Mouse (Mus musculus): ENCODE measurements at regions not wholly inside any gene's neighbourhood (a gene's known extent, or its start where the extent isn't known, plus 50 kb on each side); places are given as distances from the start of the nearest gene placed in this dataset.

DNA sequence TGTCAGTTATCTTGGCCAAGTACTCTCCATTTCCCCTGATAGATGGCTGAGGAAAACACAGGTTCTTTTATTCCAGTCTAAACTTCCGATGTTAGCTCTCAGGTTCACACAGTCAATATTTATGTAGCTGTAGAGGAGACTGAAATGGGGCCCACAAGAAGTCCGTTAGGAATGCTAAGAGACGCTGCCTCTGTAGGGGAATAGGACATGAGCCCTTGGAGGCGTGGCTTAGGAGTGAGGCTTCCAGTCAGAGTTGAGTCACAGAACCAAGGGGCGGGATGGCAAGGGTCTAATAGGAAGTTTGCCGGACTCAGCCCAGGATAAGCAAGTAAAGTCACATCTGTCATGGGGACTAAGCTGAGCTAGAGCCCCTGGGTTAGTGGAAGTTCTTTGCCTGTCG, 150.5 kb downstream of the Bcl11b start:
- no peak for DNase-seq

DNA sequence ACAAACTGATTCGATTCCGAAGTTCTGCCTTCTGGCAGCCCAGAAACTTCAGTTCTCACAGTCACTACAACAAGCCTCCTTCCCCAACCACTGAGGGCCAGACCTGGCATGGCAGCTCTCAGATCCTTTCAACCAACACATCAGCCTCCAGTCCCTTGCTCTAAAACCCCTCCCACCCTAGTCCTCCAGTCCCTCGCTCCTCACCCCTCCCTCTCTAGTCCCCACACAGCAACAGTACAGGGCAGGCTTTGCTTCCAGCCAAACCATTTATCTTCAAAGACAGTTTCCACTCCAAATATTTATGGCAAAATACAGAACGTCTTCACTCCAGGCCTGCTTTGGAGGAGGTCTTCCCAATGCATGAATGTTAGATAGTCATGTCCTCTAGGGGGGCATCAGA, 147.9 kb downstream of the Bcl11b start:
- DNase-seq, result no peak

DNA sequence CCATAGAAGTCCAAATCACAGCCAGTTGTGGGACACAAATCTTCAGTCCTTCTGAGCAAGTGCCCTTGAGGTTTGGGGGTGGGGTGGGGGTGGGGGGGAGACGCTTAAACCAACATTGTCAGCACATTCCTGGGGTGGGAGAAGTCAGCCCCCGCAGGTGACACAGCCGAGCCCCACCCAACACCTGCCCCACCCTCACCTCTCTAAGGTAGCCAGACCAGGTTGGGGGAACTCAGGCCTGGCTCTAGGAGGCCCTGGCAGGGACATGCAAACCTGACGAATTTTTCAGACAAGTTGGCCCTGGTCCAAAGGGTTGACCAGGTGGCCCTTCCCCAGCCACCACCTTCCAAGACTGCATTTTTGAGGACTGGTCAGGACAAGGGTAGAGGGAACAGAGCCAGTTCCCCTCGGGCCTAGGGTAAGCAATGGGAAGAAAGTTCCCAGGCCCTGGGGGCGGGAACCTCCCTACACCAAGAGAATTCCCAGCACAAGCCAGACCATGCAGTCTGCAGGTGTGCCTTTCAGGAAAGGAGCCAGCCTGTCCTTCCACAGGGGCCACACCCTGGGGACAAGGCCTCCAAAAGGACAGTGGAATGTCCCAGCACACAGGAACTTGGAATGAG, 146.9 kb downstream of the Bcl11b start:
- no peak for DNase-seq

DNA sequence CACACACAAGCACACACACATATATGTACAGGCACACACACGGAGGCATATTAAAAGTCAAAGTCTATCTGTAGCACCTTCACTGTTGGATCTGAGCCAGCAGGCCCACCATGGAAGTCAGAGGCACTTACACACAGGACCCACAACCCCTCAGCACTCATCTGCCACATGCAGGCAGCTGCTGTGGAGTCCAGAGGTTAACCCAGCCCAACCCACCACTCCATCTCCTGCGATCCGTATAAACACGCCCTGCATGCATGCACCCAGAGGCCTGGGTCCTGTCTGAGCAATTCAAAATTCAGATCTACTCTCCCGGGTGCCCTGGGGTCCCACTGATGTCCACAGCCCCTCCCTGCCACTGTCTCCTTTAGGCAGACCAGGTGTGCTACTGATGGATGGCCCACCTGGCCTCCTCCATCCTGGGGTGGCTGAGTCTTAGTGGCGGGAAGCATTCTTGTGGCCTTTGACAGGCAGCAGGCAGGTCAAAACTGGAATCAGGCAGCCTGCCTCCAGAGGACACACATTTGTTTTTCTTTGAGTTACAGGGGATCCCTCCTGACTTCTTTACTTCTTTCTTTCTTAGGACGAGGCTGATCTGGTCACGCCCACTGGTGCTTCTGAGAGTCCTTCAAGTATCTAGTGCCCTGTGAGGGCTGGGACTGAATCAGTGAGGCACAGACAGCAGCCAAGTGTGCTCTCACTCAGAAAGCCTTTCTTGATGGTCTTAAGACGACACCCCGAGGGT, 144.7 kb downstream of the Bcl11b start:
- no peak for DNase-seq

DNA sequence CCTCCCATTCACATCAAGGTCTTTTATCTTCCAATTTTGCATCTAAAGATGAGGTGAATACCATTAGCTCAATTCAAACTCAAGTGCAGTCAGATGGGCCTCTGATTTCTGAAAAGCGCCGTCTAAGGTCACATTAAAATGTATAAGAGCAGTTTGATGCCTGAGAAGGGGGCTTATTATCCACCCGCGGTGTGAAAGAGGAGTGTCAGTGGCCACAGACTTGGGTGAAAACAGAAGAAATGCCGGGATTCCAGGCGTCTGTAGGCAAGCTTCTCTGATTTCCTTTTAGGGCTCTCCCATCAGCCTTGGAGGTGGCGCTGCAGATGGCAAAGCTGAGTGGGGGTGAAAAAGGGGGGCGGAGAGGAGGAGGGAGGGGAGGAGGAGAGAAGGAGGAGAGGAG, 143.7 kb downstream of the Bcl11b start:
- no peak for DNase-seq

DNA sequence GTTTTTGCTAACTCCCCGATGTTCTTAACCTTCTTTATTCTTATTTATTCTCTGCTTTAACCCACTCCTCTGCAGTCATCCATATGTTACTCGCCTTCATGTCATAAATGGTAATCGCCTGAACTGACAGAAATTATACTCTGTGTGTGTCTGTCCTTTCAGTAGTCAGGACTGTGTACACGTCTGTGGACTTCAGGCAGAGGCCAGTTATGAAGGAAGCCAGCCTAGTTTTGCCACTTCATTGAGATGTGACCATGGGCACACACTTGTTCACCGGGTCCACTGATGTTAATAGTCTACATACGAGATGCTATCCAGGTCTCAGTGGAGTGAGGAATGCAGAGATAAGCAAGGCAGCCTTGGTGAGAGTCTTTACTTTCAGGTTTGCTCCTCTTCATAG, 143.0 kb downstream of the Bcl11b start:
- no peak for DNase-seq

Measured in right cerebral cortex, adult 18-20 months (tissue).